Mouse (Mus musculus): ENCODE results near the gene Hdac4. TPM values are rescaled to one million over a fixed set of nuclear protein-coding genes. Genes with fewer than 3 reads are reported as not detected.

Gene Hdac4
- polyA plus RNA-seq (2017; shearing (Covaris generic)), result 10 to 100 TPM; 46.3 to 62.1 TPM

- no peak for ATAC-seq
These were observed at the start of gene Hdac4 for GRCm38 (mm10) chr1:92195360-92196149. Gene Hdac4 (minus strand): TSS chr1:92195699.

GRCm38 (mm10) chr1:92243549-92243948, 48.0 kb upstream of the Hdac4 start:
- no peak for ATAC-seq

- ATAC-seq, result no peak
These were observed 44.6 kb upstream of the Hdac4 start for GRCm38 (mm10) chr1:92240072-92240471.

GRCm38 (mm10) chr1:92235600-92235999, 40.1 kb upstream of the Hdac4 start:
- peak; percentile 57 for ATAC-seq

GRCm38 (mm10) chr1:92225297-92225696, 29.8 kb upstream of the Hdac4 start:
- no peak for ATAC-seq

- no peak for ATAC-seq
These were observed 28.7 kb upstream of the Hdac4 start for GRCm38 (mm10) chr1:92223956-92224891.

GRCm38 (mm10) chr1:92216710-92217109, 21.2 kb upstream of the Hdac4 start:
- no peak for ATAC-seq

GRCm38 (mm10) chr1:92215996-92216630, 20.6 kb upstream of the Hdac4 start:
- no peak for ATAC-seq

GRCm38 (mm10) chr1:92215131-92215638, 19.7 kb upstream of the Hdac4 start:
- no peak for ATAC-seq

- ATAC-seq, result no peak
These were observed 16.7 kb upstream of the Hdac4 start for GRCm38 (mm10) chr1:92212003-92212750.

GRCm38 (mm10) chr1:92202639-92203352, 7.3 kb upstream of the Hdac4 start:
- ATAC-seq, result no peak

GRCm38 (mm10) chr1:92190463-92190862, 5.0 kb downstream of the Hdac4 start:
- peak; percentile 80 for ATAC-seq

GRCm38 (mm10) chr1:92187137-92187536, 8.4 kb downstream of the Hdac4 start:
- ATAC-seq, result no peak

GRCm38 (mm10) chr1:92184600-92184999, 10.9 kb downstream of the Hdac4 start:
- no peak for ATAC-seq

- ATAC-seq, result no peak
These were observed 12.3 kb downstream of the Hdac4 start for GRCm38 (mm10) chr1:92183101-92183790.

GRCm38 (mm10) chr1:92181970-92182369, 13.5 kb downstream of the Hdac4 start:
- no peak for ATAC-seq

GRCm38 (mm10) chr1:92180141-92181137, 15.1 kb downstream of the Hdac4 start:
- ATAC-seq, result peak; percentile 90

GRCm38 (mm10) chr1:92179489-92180006, 16.0 kb downstream of the Hdac4 start:
- no peak for ATAC-seq

GRCm38 (mm10) chr1:92179070-92179469, 16.4 kb downstream of the Hdac4 start:
- ATAC-seq, result no peak

Data from activated CD4-positive, CD25-positive, alpha-beta regulatory T cell, adult 4 months (primary cell).